In the genomic region with DNA sequence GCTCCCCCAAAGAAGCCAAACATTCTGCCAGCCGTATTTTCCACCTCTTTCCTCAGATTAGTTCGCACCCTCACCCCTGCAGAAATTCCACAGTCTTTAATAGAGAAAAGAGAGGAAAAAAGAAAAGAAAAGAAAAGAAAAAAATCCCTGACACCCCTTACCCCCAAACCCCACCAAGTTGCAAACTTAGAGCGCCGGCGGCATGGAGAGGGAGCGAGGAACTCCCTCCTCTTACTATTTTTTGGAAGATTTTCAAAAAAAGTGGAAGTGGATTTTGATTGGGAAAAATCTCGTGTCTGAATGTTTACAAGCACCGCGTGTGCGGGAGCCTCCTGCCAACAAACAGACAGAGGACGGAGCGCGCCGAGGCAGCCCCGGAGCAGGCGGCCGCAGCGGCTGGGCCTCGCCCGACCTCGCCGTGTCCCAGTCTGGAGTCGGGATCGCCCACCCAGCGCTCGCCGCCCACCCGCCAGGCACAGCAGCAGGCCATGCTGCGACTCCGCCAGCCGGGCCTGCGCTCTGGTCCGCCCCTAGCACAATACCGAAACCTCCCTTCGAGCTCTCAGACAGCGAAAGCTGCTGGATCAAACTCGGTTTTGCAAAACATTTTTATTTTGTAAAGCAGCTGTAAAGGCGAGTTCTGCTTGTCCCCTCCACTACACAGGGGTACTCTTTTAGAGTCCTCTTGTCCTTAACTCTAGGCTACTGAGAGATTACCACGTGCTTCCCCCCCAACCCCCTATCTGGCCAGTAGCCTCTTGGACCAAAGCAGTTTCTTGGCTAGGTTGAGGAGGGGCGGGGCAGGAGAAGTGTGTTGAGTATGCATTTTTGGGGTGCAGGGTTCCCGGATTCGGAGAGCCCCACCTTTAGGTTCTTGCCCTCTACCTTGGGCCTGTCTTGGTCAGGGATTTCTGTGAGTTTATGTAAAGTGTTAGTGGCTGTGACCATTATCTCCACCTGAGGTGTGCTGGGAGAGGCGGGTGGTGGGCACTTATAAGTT, we compare ENCODE assay signal across 9 mouse cellular contexts. TPM values are rescaled to one million over a fixed set of nuclear protein-coding genes. Genes with fewer than 3 reads are reported as not detected.
A peak's percentile ranks its signal among the peaks of the same experiment; 100 is the strongest.
DNase-seq lines count a peak whose midpoint lies in the region; ATAC-seq and TF ChIP-seq lines count a peak whose summit lies in the region.
"Had no signal": no experiment of that assay in that cellular context is flagged by ENCODE, and none has a peak within 500 bp of the region (broad histone marks: within the 10 kb centered on the region; RNA-seq: fewer than 3 reads in every experiment).

No protein-coding gene starts in this region.

- H3K27me3 ChIP-seq in G1E (ENCODE audit: insufficient read depth, low read length): peaks cover 3% of the 10 kb centered on the region; the same call in 1 of the 2 replicates
- no peaks in the 10 kb centered on the region for H3K27me3 ChIP-seq in hindbrain, embryonic 11.5 days (ENCODE audit: control insufficient read depth, insufficient read depth, low read length)
- H3K27me3 ChIP-seq in limb, embryonic 14.5 days (ENCODE audit: control insufficient read depth, insufficient read depth, low read length): no peaks in the 10 kb centered on the region
- H3K27me3 ChIP-seq in midbrain, embryonic 15.5 days (replicated peaks): no peaks in the 10 kb centered on the region
- H3K27me3 ChIP-seq in stomach, embryonic 16.5 days (ENCODE audit: control insufficient read depth, insufficient read depth, low read length): no peaks in the 10 kb centered on the region

- DNase-seq in CD4-positive, CD25-positive, alpha-beta regulatory T cell, adult 2 months (ENCODE audit: low read depth, low spot score): peak; percentile 35
- no peak for DNase-seq in G1E (ENCODE audit: low spot score)
- peak; percentile 74 for DNase-seq in hindbrain, embryonic 11.5 days (ENCODE audit: low spot score)
- peak; percentile 63 for DNase-seq in limb, embryonic 14.5 days (ENCODE audit: low spot score)

- no peaks in the 10 kb centered on the region for H3K9me3 ChIP-seq in G1E (replicated peaks)
- H3K9me3 ChIP-seq in hindbrain, embryonic 11.5 days (ENCODE audit: control insufficient read depth, low read length): no peaks in the 10 kb centered on the region
- H3K9me3 ChIP-seq in limb, embryonic 14.5 days (ENCODE audit: control insufficient read depth, low read length): no peaks in the 10 kb centered on the region
- no peaks in the 10 kb centered on the region for H3K9me3 ChIP-seq in midbrain, embryonic 15.5 days
- H3K9me3 ChIP-seq in stomach, embryonic 16.5 days (replicated peaks; ENCODE audit: control insufficient read depth, low read length): no peaks in the 10 kb centered on the region

- no peak for TF ChIP-seq POLR2A in limb, embryonic 14.5 days (IDR thresholded peaks at IDR 0.05; ENCODE audit: borderline replicate concordance, extremely low read depth, insufficient read depth, insufficient read length)

- under 1% methylated on average over 43 of the region's 43 CpGs for WGBS in hindbrain, embryonic 11.5 days
- WGBS in limb, embryonic 14.5 days: under 1% methylated on average over 40 of the region's 43 CpGs
- WGBS in midbrain, embryonic 15.5 days: under 1% methylated on average over 43 of the region's 43 CpGs
- WGBS in stomach, embryonic 16.5 days: under 1% methylated on average over 43 of the region's 43 CpGs

- no peak for TF ChIP-seq CTCF in G1E (IDR thresholded peaks at IDR 0.05; ENCODE audit: low read depth, low read length)

- ATAC-seq in CD4-positive, CD25-positive, alpha-beta regulatory T cell, adult 4 months: no peak
- ATAC-seq in G1E (ENCODE audit: extremely low read depth, insufficient number of reproducible peaks, low FRiP score, poor library complexity, severe bottlenecking): no peak
- ATAC-seq in erythroblast, adult 5-6 weeks (replicated peaks; ENCODE audit: low FRiP score, poor library complexity, severe bottlenecking): peak; percentile 39; the same call in 1 of the 2 replicates
- no peak for ATAC-seq in hindbrain, embryonic 11.5 days (ENCODE audit: low FRiP score)
- ATAC-seq in limb, embryonic 14.5 days (ENCODE audit: low FRiP score, low read depth): no peak
- no peak for ATAC-seq in midbrain, embryonic 15.5 days (replicated peaks)
- no peak; the same call in 1 of the 2 replicates for ATAC-seq in stomach, embryonic 16.5 days (ENCODE audit: insufficient read depth, low FRiP score)

- peak overlapping the region; percentile 95 for H3K27ac ChIP-seq in hindbrain, embryonic 11.5 days (ENCODE audit: low read depth, low read length)
- H3K27ac ChIP-seq in limb, embryonic 14.5 days (replicated peaks; ENCODE audit: low read depth, low read length): peak overlapping the region; percentile 97
- H3K27ac ChIP-seq in midbrain, embryonic 15.5 days: peak overlapping the region; percentile 97
- peak overlapping the region; percentile 91 for H3K27ac ChIP-seq in stomach, embryonic 16.5 days (ENCODE audit: low read length)

- peak overlapping the region; percentile 90 for H3K4me2 ChIP-seq in hindbrain, embryonic 11.5 days (replicated peaks; ENCODE audit: low read depth, low read length)
- peak overlapping the region; percentile 95 for H3K4me2 ChIP-seq in limb, embryonic 14.5 days (replicated peaks; ENCODE audit: low read depth, low read length, severe bottlenecking)
- peak overlapping the region; percentile 93 for H3K4me2 ChIP-seq in midbrain, embryonic 15.5 days
- peak overlapping the region; percentile 98 for H3K4me2 ChIP-seq in stomach, embryonic 16.5 days (ENCODE audit: low read depth, low read length)

- peak overlapping the region; percentile 76 for H3K4me3 ChIP-seq in G1E (ENCODE audit: low read depth, low read length)
- peak overlapping the region; percentile 87 for H3K4me3 ChIP-seq in hindbrain, embryonic 11.5 days (ENCODE audit: low read depth, low read length)
- H3K4me3 ChIP-seq in limb, embryonic 14.5 days (replicated peaks; ENCODE audit: low read length): peak overlapping the region; percentile 75
- peak overlapping the region; percentile 89 for H3K4me3 ChIP-seq in midbrain, embryonic 15.5 days
- H3K4me3 ChIP-seq in stomach, embryonic 16.5 days (replicated peaks; ENCODE audit: low read length): peak overlapping the region; percentile 73

- peak overlapping the region; percentile 97 for H3K9ac ChIP-seq in hindbrain, embryonic 11.5 days (ENCODE audit: low read depth, low read length)
- H3K9ac ChIP-seq in limb, embryonic 14.5 days (ENCODE audit: low read depth, low read length, severe bottlenecking): peak overlapping the region; percentile 96
- peak overlapping the region; percentile 93 for H3K9ac ChIP-seq in midbrain, embryonic 15.5 days
- H3K9ac ChIP-seq in stomach, embryonic 16.5 days (ENCODE audit: low read length): peak overlapping the region; percentile 87

- H3K4me1 ChIP-seq in G1E (ENCODE audit: insufficient read depth, low read depth, low read length): peaks cover 24% of the 10 kb centered on the region
- 0 out of 2 replicates have a peak, but pooled peaks cover 5% of the 10 kb centered on the region for H3K4me1 ChIP-seq in hindbrain, embryonic 11.5 days (replicated peaks; ENCODE audit: control insufficient read depth, insufficient read depth, low read length)
- peaks cover 15% of the 10 kb centered on the region; the same call in 1 of the 2 replicates for H3K4me1 ChIP-seq in limb, embryonic 14.5 days (ENCODE audit: control insufficient read depth, insufficient read depth, low read length)
- H3K4me1 ChIP-seq in midbrain, embryonic 15.5 days: peaks cover 30% of the 10 kb centered on the region
- peaks cover 14% of the 10 kb centered on the region for H3K4me1 ChIP-seq in stomach, embryonic 16.5 days (ENCODE audit: control insufficient read depth, insufficient read depth, low read length)

- peaks cover 27% of the 10 kb centered on the region for H3K36me3 ChIP-seq in G1E (replicated peaks)
- H3K36me3 ChIP-seq in hindbrain, embryonic 11.5 days (ENCODE audit: control insufficient read depth, insufficient read depth, low read length): no peaks in the 10 kb centered on the region
- H3K36me3 ChIP-seq in limb, embryonic 14.5 days (ENCODE audit: control insufficient read depth, insufficient read depth, low read length): peaks cover 4% of the 10 kb centered on the region; the same call in 1 of the 2 replicates
- H3K36me3 ChIP-seq in midbrain, embryonic 15.5 days (replicated peaks): no peaks in the 10 kb centered on the region
- H3K36me3 ChIP-seq in stomach, embryonic 16.5 days (ENCODE audit: control insufficient read depth, insufficient read depth, low read length): no peaks in the 10 kb centered on the region

RNA-seq across cellular contexts. Expression of a gene that starts 1.8 kb away (rescaled TPM):
- under 1 TPM; 0.23 to 0.79 TPM for polyA plus RNA-seq in CD4-positive, CD25-positive, alpha-beta regulatory T cell, adult 4 months (2017; shearing (Covaris generic))
- total RNA-seq in G1E (2014; fragmentation: Nextera tagmentation) (93.2 and 102 TPM in 2 replicates), G1E (2017) (20.6 and 25.4 TPM in 2 replicates)
- polyA plus RNA-seq in G1E (2012): 53.5 and 54.9 TPM in 2 replicates
- total RNA-seq in erythroblast, adult 5-6 weeks (2015; ENCODE audit: low replicate concordance): 11.1 and 25.5 TPM in 2 replicates
- total RNA-seq in erythroblast, adult 5-6 weeks (2017; ENCODE audit: low replicate concordance): 4.9 and 10.2 TPM in 2 replicates
- 66.6 and 71.7 TPM in 2 replicates for polyA plus RNA-seq in hindbrain, embryonic 11.5 days (2014; fragmentation: Nextera tagmentation; extraction: Ambion mirVana)
- polyA plus RNA-seq in limb, embryonic 14.5 days (2012; rRNA removed): 33.8 and 38.2 TPM in 2 replicates
- polyA plus RNA-seq in limb, embryonic 14.5 days (2014; fragmentation: Nextera tagmentation; extraction: Ambion mirVana): 61.7 and 74.9 TPM in 2 replicates
- 101 and 105 TPM in 2 replicates for polyA plus RNA-seq in midbrain, embryonic 15.5 days (2015; fragmentation: Nextera tagmentation; extraction: Ambion mirVana)
- polyA plus RNA-seq in stomach, embryonic 16.5 days (2015; fragmentation: Nextera tagmentation; extraction: Ambion mirVana): 24.9 and 25.5 TPM in 2 replicates

RNA-seq across cellular contexts. Expression of a gene that starts 4.8 kb away (rescaled TPM):
- polyA plus RNA-seq in CD4-positive, CD25-positive, alpha-beta regulatory T cell, adult 4 months (2017; shearing (Covaris generic)): not detected
- total RNA-seq in G1E (2014; fragmentation: Nextera tagmentation) (not detected in 2 replicates), G1E (2017) (0.16 TPM in 1 of 2 replicates, not detected in the other)
- not detected in 2 replicates for polyA plus RNA-seq in G1E (2012)
- not detected in 2 replicates for total RNA-seq in erythroblast, adult 5-6 weeks (2015; ENCODE audit: low replicate concordance)
- 4.0 TPM in 1 of 2 replicates, not detected in the other for total RNA-seq in erythroblast, adult 5-6 weeks (2017; ENCODE audit: low replicate concordance)
- not detected in 2 replicates for polyA plus RNA-seq in hindbrain, embryonic 11.5 days (2014; fragmentation: Nextera tagmentation; extraction: Ambion mirVana)
- polyA plus RNA-seq in limb, embryonic 14.5 days (2012; rRNA removed): 0.19 TPM in 1 of 2 replicates, not detected in the other
- not detected in 2 replicates for polyA plus RNA-seq in limb, embryonic 14.5 days (2014; fragmentation: Nextera tagmentation; extraction: Ambion mirVana)
- polyA plus RNA-seq in midbrain, embryonic 15.5 days (2015; fragmentation: Nextera tagmentation; extraction: Ambion mirVana): 0.23 TPM in 1 of 2 replicates, not detected in the other
- not detected in 2 replicates for polyA plus RNA-seq in stomach, embryonic 16.5 days (2015; fragmentation: Nextera tagmentation; extraction: Ambion mirVana)
- total RNA-seq: gastrocnemius, postnatal 4 days had no signal

Comparison
In these comparisons a context has a peak if more than half of its experiments do, and no peak if none do; other contexts are left out.
1. RNA of a gene that starts 1.8 kb away (polyA plus RNA-seq): 101 to 105 TPM in midbrain, embryonic 15.5 days, 66.6 to 71.7 TPM in hindbrain, embryonic 11.5 days, 33.8 to 74.9 TPM in limb, embryonic 14.5 days, 53.5 to 54.9 TPM in G1E and 24.9 to 25.5 TPM in stomach, embryonic 16.5 days; 0.23 to 0.79 TPM in CD4-positive, CD25-positive, alpha-beta regulatory T cell, adult 4 months; every median in the first group is over 10 times any median in the second.
2. Peak in every context shown above with its lines, with median percentiles within 50 percentile points of each other: H3K4me3 ChIP-seq, H3K27ac ChIP-seq, H3K4me2 ChIP-seq and H3K9ac ChIP-seq.